Mouse (Mus musculus) sigmoid colon, adult 10 weeks (tissue): ENCODE data around the gene Olfr826. TPM values are rescaled to one million over a fixed set of nuclear protein-coding genes. Genes with fewer than 3 reads are reported as not detected.

Experiments used
- polyA plus RNA-seq: library from polyadenylated mRNA; stranded (reverse); fragments of 350-450 nt; fragmentation: Illumina TruSeq; extraction: RNeasy Lipid Tissue Mini Kit (QIAGEN cat#74804); gene quantifications from one replicate; pipeline ENCODE4 v1.2.3, GENCODE M21; 2014; ENCODE audit warnings: low read depth, low replicate concordance

Gene Olfr826
- not detected for polyA plus RNA-seq

DNA sequence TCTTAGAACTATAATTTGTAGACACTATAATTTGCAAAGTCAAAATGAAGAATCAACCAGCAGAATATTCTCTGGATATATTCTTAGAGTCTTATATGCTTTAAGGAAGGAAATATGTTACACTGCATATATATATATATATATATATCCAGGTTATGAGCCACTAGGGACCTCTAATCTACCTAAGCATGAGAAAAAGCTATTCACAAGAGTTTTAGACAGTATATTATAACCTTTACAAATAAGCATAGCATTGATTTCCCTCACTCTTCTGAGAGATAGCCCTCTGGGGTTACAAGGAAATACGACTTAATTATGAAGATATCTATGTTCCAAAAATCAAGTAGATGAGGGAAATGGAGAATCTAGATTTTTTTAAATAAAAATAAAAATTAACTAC lies at the start of gene Olfr826:
Gene Olfr826, minus strand, starts transcription at position 101 of the 400 bp plus-strand sequence.

DNA sequence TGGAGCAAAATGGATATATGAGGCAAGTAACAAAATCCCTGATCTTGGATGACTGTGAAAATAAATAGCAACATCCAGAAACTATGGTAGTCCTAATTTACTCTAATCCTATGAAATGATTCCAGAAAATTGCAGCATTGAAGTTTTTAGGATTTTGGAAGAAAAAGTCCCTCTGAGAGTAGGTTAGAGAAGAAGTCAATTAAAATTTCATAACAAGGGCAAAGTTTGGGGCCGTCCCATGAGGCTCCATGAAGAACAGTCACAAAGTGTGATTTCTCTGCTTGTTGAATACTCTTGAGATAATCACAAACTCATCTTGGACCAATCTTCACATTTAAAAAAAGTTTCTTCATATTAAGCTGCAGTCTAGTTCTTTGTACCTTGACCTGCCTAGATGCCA lies 30.3 kb upstream of the Olfr826 start, which contains the start of gene Olfr827:
Gene Olfr827, minus strand, starts transcription at position 101 of the 400 bp plus-strand sequence.

DNA sequence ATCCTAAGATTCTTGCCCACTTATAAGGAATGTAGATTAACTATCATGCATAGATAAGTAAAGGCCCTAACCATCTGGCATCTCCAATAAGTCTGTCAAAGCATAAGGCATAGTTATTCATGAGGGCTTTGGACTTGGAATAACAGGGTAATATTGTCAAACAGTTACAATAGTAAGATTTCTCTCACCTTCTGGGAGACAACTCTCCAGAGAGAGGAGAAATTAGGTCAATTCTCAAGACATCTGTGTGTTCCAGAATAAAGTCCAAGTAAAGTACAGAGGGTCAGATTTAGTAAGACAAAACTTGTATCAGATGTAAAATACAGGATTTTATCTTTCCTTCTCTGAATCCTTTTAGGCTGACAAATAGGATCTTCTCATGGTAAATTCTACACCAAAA lies 17.3 kb downstream of the Olfr826 start, which contains the start of gene Olfr825:
Gene Olfr825, minus strand, starts transcription at position 101 of the 400 bp plus-strand sequence.

DNA sequence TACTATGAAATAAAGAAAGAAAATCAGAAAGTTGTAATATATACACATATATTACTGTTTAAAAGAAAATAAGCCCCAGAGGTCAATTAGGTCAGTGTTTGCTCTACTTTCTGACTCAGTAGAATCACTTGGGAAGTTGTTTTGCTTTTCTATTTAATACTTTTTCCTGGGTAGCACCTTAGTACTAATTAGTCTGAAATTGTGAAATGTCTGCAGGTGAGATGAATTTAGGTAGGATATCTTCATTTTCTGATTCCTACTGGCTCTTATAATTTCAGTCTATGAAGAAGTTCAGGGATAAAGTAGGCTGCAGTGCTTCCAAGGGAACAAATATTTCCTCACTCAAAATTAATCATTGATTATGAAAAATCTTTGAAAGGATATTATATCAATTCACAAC lies 54.1 kb downstream of the Olfr826 start, which contains the start of gene Olfr824:
Gene Olfr824, minus strand, starts transcription at position 101 of the 400 bp plus-strand sequence.

Other genes with a start within 250 kb of the Olfr826 start
- not detected for gene Olfr818, start 235.1 kb downstream of the Olfr826 start, polyA plus RNA-seq
- gene Olfr819, start 216.9 kb downstream of the Olfr826 start, polyA plus RNA-seq, result not detected
- gene Olfr247, start 208.0 kb downstream of the Olfr826 start, polyA plus RNA-seq, result not detected
- gene Gm10310, start 199.1 kb downstream of the Olfr826 start, polyA plus RNA-seq, result not detected
- not detected for gene Olfr820, start 171.6 kb downstream of the Olfr826 start, polyA plus RNA-seq
- gene Olfr821, start 153.8 kb downstream of the Olfr826 start, polyA plus RNA-seq, result not detected
- gene Olfr822, start 113.0 kb downstream of the Olfr826 start, polyA plus RNA-seq, result not detected
- gene Olfr823, start 68.8 kb downstream of the Olfr826 start, polyA plus RNA-seq, result not detected
- gene Olfr824, start 54.2 kb downstream of the Olfr826 start, polyA plus RNA-seq, result not detected
- not detected for gene Olfr825, start 17.4 kb downstream of the Olfr826 start, polyA plus RNA-seq
- gene Olfr827, start 30.2 kb upstream of the Olfr826 start, polyA plus RNA-seq, result not detected
- gene Neurod4, start 96.1 kb upstream of the Olfr826 start, polyA plus RNA-seq, result not detected
- gene Tespa1, start 138.7 kb upstream of the Olfr826 start, polyA plus RNA-seq, result 3.0 TPM
- gene Vmn2r84, start 210.1 kb upstream of the Olfr826 start, polyA plus RNA-seq, result not detected
- not detected for gene Vmn2r85, start 245.5 kb upstream of the Olfr826 start, polyA plus RNA-seq